Mouse (Mus musculus) mouse embryonic stem cell (cell line): ENCODE results near the gene Sp100.
"Not testable (repeated sequence)": the region's sequence is repeated elsewhere in the genome, so short reads cannot be mapped to it uniquely, and the experiment has no call there.

Experiments used
- in situ Hi-C, 2 experiments: fragments of 300-500 bp; cut with MboI; formaldehyde crosslinking; loops; 1 replicate in 1 of 2; 3 replicates in 1 of 2; pipeline ENCODE4 v1.14.3; 2019 to 2020; ENCODE audit warnings: low sequenced_read_pairs in 2 of 2, low pct_unique_long_range_greater_than_20kb in 1 of 2, mixed read lengths in 1 of 2; ENCODE audit not compliant: unreplicated experiment in 1 of 2

Gene Sp100

GRCm38 (mm10) chr1:85649881-85650280 lies at the start of gene Sp100:
Gene Sp100 (plus strand): TSS chr1:85649988.
- in situ Hi-C loops, result not testable (repeated sequence)

GRCm38 (mm10) chr1:85600078-85600477 lies 49.7 kb upstream of the Sp100 start, which contains the start of gene Sp140:
Gene Sp140 (plus strand): TSS chr1:85600378.
- in situ Hi-C loops, result not testable (repeated sequence)

GRCm38 (mm10) chr1:85600794-85601193 lies 49.0 kb upstream of the Sp100 start:
- in situ Hi-C loops, result not testable (repeated sequence)

GRCm38 (mm10) chr1:85604341-85604740 lies 45.4 kb upstream of the Sp100 start:
- in situ Hi-C loops, result not testable (repeated sequence)

GRCm38 (mm10) chr1:85608361-85608760 lies 41.4 kb upstream of the Sp100 start:
- in situ Hi-C loops, result not testable (repeated sequence)

- in situ Hi-C loops, result not testable (repeated sequence)
Observed at GRCm38 (mm10) chr1:85610581-85610980, 39.2 kb upstream of the Sp100 start.

- in situ Hi-C loops, result not testable (repeated sequence)
Observed at GRCm38 (mm10) chr1:85615096-85615495, 34.7 kb upstream of the Sp100 start.

GRCm38 (mm10) chr1:85615819-85616218 lies 34.0 kb upstream of the Sp100 start:
- in situ Hi-C loops, result not testable (repeated sequence)

GRCm38 (mm10) chr1:85617161-85617560 lies 32.6 kb upstream of the Sp100 start:
- in situ Hi-C loops, result not testable (repeated sequence)

- in situ Hi-C loops, result not testable (repeated sequence)
Observed at GRCm38 (mm10) chr1:85618689-85619088, 31.1 kb upstream of the Sp100 start.

- in situ Hi-C loops, result not testable (repeated sequence)
Observed at GRCm38 (mm10) chr1:85636936-85637335, 12.9 kb upstream of the Sp100 start.

- in situ Hi-C loops, result not testable (repeated sequence)
Observed at GRCm38 (mm10) chr1:85638144-85638543, 11.6 kb upstream of the Sp100 start.

- in situ Hi-C loops, result not testable (repeated sequence)
Observed at GRCm38 (mm10) chr1:85650524-85650923, 736 bp downstream of the Sp100 start.

GRCm38 (mm10) chr1:85651770-85652275 lies 2.0 kb downstream of the Sp100 start:
- in situ Hi-C loops, result not testable (repeated sequence)

- in situ Hi-C loops, result not testable (repeated sequence)
Observed at GRCm38 (mm10) chr1:85657211-85657610, 7.4 kb downstream of the Sp100 start.

GRCm38 (mm10) chr1:85664266-85664665 lies 14.5 kb downstream of the Sp100 start:
- in situ Hi-C loops, result no loop called here

GRCm38 (mm10) chr1:85680226-85680625 lies 30.4 kb downstream of the Sp100 start:
- in situ Hi-C loops, result no loop called here

- in situ Hi-C loops, result no loop called here
Observed at GRCm38 (mm10) chr1:85686666-85687065, 36.9 kb downstream of the Sp100 start.

- in situ Hi-C loops, result no loop called here
Observed at GRCm38 (mm10) chr1:85687346-85687745, 37.6 kb downstream of the Sp100 start.

GRCm38 (mm10) chr1:85690544-85690943 lies 40.8 kb downstream of the Sp100 start:
- in situ Hi-C loops, result no loop called here

GRCm38 (mm10) chr1:85692281-85692680 lies 42.5 kb downstream of the Sp100 start:
- in situ Hi-C loops, result no loop called here
